Mouse (Mus musculus) sigmoid colon, adult 10 weeks (tissue): ENCODE measurements around the gene Gm10230. TPM values are rescaled to one million over a fixed set of nuclear protein-coding genes. Genes with fewer than 3 reads are reported as not detected.

Experiments
- polyA plus RNA-seq: library from polyadenylated mRNA; stranded (reverse); fragments of 350-450 nt; fragmentation: Illumina TruSeq; extraction: RNeasy Lipid Tissue Mini Kit (QIAGEN cat#74804); gene quantifications from one replicate; pipeline ENCODE4 v1.2.3, GENCODE M21; 2014; ENCODE audit warnings: low read depth, low replicate concordance

Gm10230 gene
- polyA plus RNA-seq: not detected

GRCm38 (mm10) chrX:27494782-27495181 lies at the start of gene Gm10230:
TSS of gene Gm10230 (minus strand) at chrX:27494882.

